Mouse (Mus musculus) CH12.LX (cell line): ENCODE results near the gene Nsun5. TPM values are rescaled to one million over a fixed set of nuclear protein-coding genes. Genes with fewer than 3 reads are reported as not detected.

Experiments
- DNase-seq: peaks from one replicate; pipeline ENCODE4 v3.0.0-alpha.2; 2013; ENCODE audit errors: extremely low read depth
- H3K27ac ChIP-seq: 2 replicates; pipeline ENCODE4 v1.5.1; 2012; ENCODE audit warnings: low read depth, mild to moderate bottlenecking, control low read depth, moderate library complexity; ENCODE audit not compliant: insufficient read depth
- H3K27me3 ChIP-seq: replicated peaks from 2 replicates; pipeline ENCODE3; 2012; ENCODE audit warnings: inconsistent platforms
- H3K36me3 ChIP-seq, 2 experiments: replicated peaks in 1 of 2; 2 replicates each; pipeline versions ENCODE3 to v1.6.1; 2012; ENCODE audit warnings: inconsistent platforms in 1 of 2, low read length in 1 of 2, mild to moderate bottlenecking in 1 of 2, mixed read lengths in 1 of 2, moderate library complexity in 1 of 2; ENCODE audit not compliant: control insufficient read depth in 1 of 2, insufficient read depth in 1 of 2
- H3K4me1 ChIP-seq, 2 experiments: 2 replicates each; pipeline ENCODE4 v1.6.1; 2012; ENCODE audit warnings: inconsistent platforms in 1 of 2, moderate library complexity in 1 of 2; ENCODE audit not compliant: insufficient read depth in 2 of 2, control insufficient read depth in 1 of 2
- H3K4me2 ChIP-seq: 2 replicates; pipeline ENCODE4 v1.6.1; 2012; ENCODE audit warnings: low read depth, mild to moderate bottlenecking, control low read depth; ENCODE audit not compliant: poor library complexity, insufficient read depth, severe bottlenecking
- H3K4me3 ChIP-seq, 3 experiments: fragments of 150-350 bp in 1 of 3; sonication (generic) in 1 of 3; replicated peaks in 1 of 3; 2 replicates each; pipeline versions ENCODE3 to v1.5.1; 2011 to 2012; ENCODE audit warnings: low read depth in 2 of 3, low read length in 2 of 3, mild to moderate bottlenecking in 2 of 3, moderate library complexity in 2 of 3, control low read depth in 1 of 3, improper control_type of control experiment in 1 of 3, inconsistent platforms in 1 of 3, mixed read lengths in 1 of 3; ENCODE audit not compliant: poor library complexity in 1 of 3
- H3K79me2 ChIP-seq: replicated peaks from 2 replicates; pipeline ENCODE4 v1.6.1; 2012; ENCODE audit warnings: mild to moderate bottlenecking, moderate library complexity; ENCODE audit not compliant: control insufficient read depth, poor library complexity, insufficient read depth, severe bottlenecking; ENCODE audit errors: extremely low read depth
- H3K9ac ChIP-seq: 2 replicates; pipeline ENCODE4 v1.6.1; 2012; ENCODE audit warnings: low read depth, mild to moderate bottlenecking, control low read depth, moderate library complexity; ENCODE audit not compliant: insufficient read depth
- H3K9me3 ChIP-seq: replicated peaks from 2 replicates; pipeline ENCODE3; 2012; ENCODE audit warnings: low read length, inconsistent platforms, mixed read lengths
- CHD2 ChIP-seq: IDR thresholded peaks from 2 replicates; pipeline ENCODE4 v1.6.1; 2011; ENCODE audit warnings: low read length, improper control_type of control experiment
- CTCF ChIP-seq, 2 experiments: IDR thresholded peaks in 1 of 2; conservative IDR thresholded peaks in 1 of 2; 2 replicates each; pipeline ENCODE4 v1.5.1; 2011 to 2012; ENCODE audit warnings: low read depth in 2 of 2, low read length in 2 of 2, improper control_type of control experiment in 1 of 2, inconsistent platforms in 1 of 2, mild to moderate bottlenecking in 1 of 2, moderate library complexity in 1 of 2
- E2F4 ChIP-seq: IDR thresholded peaks from 2 replicates; pipeline ENCODE4 v1.6.1; 2011; ENCODE audit warnings: low read depth, low read length, improper control_type of control experiment; ENCODE audit not compliant: insufficient replicate concordance
- ELF1 ChIP-seq: IDR thresholded peaks from 2 replicates; pipeline ENCODE4 v1.6.1; 2014; ENCODE audit warnings: low read depth, mild to moderate bottlenecking, inconsistent platforms, low read length, improper control_type of control experiment
- GABPA ChIP-seq: IDR thresholded peaks from 2 replicates; pipeline ENCODE4 v1.6.1; 2012; ENCODE audit warnings: low read depth, low read length, improper control_type of control experiment, inconsistent platforms; ENCODE audit not compliant: insufficient replicate concordance
- POLR2A ChIP-seq: IDR thresholded peaks from 2 replicates; pipeline ENCODE4 v1.6.1; 2011; ENCODE audit warnings: low read depth, mild to moderate bottlenecking, improper control_type of control experiment, low read length
- POLR2AphosphoS2 ChIP-seq: IDR thresholded peaks from 2 replicates; pipeline ENCODE4 v1.6.1; 2011; ENCODE audit warnings: low read depth, low read length, improper control_type of control experiment
- RAD21 ChIP-seq: IDR thresholded peaks from 2 replicates; pipeline ENCODE4 v1.6.1; 2011; ENCODE audit warnings: low read depth, mild to moderate bottlenecking, low read length, improper control_type of control experiment, moderate library complexity
- RCOR1 ChIP-seq: conservative IDR thresholded peaks from 2 replicates; pipeline ENCODE4 v1.6.1; 2012; ENCODE audit warnings: low read depth, mild to moderate bottlenecking, inconsistent platforms, low read length, improper control_type of control experiment
- SMC3 ChIP-seq: IDR thresholded peaks from 2 replicates; pipeline ENCODE4 v1.6.1; 2011; ENCODE audit warnings: low read depth, low read length, improper control_type of control experiment
- ZC3H11A ChIP-seq: IDR thresholded peaks from 2 replicates; pipeline ENCODE4 v1.6.1; 2012; ENCODE audit warnings: low read depth, mild to moderate bottlenecking, inconsistent platforms, low read length, improper control_type of control experiment
- dilution Hi-C: fragments of 300-500 bp; cut with MboI; formaldehyde crosslinking; loops from 2 replicates; pipeline ENCODE4 v1.14.3; 2020; ENCODE audit warnings: low sequenced_read_pairs; ENCODE audit not compliant: extremely low pct_unique_long_range_greater_than_20kb, extremely low pct_ligation_motif_present
- in situ Hi-C: fragments of 300-500 bp; cut with MboI; formaldehyde crosslinking; loops from 3 replicates; pipeline ENCODE4 v1.14.3; 2019; ENCODE audit warnings: low sequenced_read_pairs, low pct_ligation_motif_present, low pct_unique_long_range_greater_than_20kb, mixed read lengths
- polyA plus RNA-seq: library from polyadenylated mRNA; unstranded; fragments of >175 nt; gene quantifications from 2 replicates; pipeline ENCODE4 v1.2.1, GENCODE M21; 2012; ENCODE audit warnings: low read depth; ENCODE audit not compliant: insufficient read length
- total RNA-seq, 2 experiments: library from RNA; depleted of rRNA; stranded (reverse); fragments of 300-350 nt in 1 of 2; fragments of >200 nt in 1 of 2; gene quantifications; 2 replicates each; pipeline ENCODE4 v1.2.3; 2012 to 2014

The Nsun5 gene
- total and polyA plus RNA-seq, 3 experiments = 27.6 to 36.6 (median 30.9) TPM

- no peak for DNase-seq
- no peaks in the 10 kb centered on the region for H3K79me2 ChIP-seq
- H3K4me2 ChIP-seq = no peak overlapping the region
- H3K4me3 ChIP-seq = no peak overlapping the region
- no peak for TF ChIP-seq CTCF (conservative IDR thresholded peaks at IDR 0.05 in 1 of 2, IDR thresholded peaks at IDR 0.05 in 1 of 2; ENCODE audit: low read depth in 2 of 2, low read length in 2 of 2)
- TF ChIP-seq RCOR1 = no peak
- TF ChIP-seq, all 38 proteins: peak for 0
- no peak overlapping the region for H3K9ac ChIP-seq
- in situ Hi-C loops = no loop called here
- dilution Hi-C loops = no loop called here
- peaks cover 0 to 4% of the 10 kb centered on the region in 2 experiments; a peak in 2 of 4 replicates for H3K4me1 ChIP-seq
- H3K36me3 ChIP-seq = no peaks in the 10 kb centered on the region
- H3K9me3 ChIP-seq = no peaks in the 10 kb centered on the region
- no peak overlapping the region for H3K27ac ChIP-seq
- H3K27me3 ChIP-seq = peaks cover 5% of the 10 kb centered on the region
These were observed 29.6 kb downstream of the Nsun5 start for GRCm38 (mm10) chr5:135399382-135399781.

GRCm38 (mm10) chr5:135400244-135400643 lies 30.5 kb downstream of the Nsun5 start:
- dilution Hi-C loops = no loop called here
- no peaks in the 10 kb centered on the region for H3K36me3 ChIP-seq
- peaks cover 0 to 4% of the 10 kb centered on the region in 2 experiments; a peak in 2 of 4 replicates for H3K4me1 ChIP-seq
- H3K27me3 ChIP-seq = peaks cover 5% of the 10 kb centered on the region
- no peak overlapping the region for H3K9ac ChIP-seq
- H3K4me3 ChIP-seq = no peak overlapping the region
- no peaks in the 10 kb centered on the region for H3K9me3 ChIP-seq
- in situ Hi-C loops = loop anchor here (10.0 kb wide), 2 partner anchors 55 to 215 kb away; no protein-coding TSS in a partner anchor
- TF ChIP-seq CTCF (conservative IDR thresholded peaks at IDR 0.05 in 1 of 2, IDR thresholded peaks at IDR 0.05 in 1 of 2; ENCODE audit: low read depth in 2 of 2, low read length in 2 of 2) (peak; percentile 93 to 96), SMC3 (peak; percentile 88), ZC3H11A (peak; percentile 27), RAD21 (peak; percentile 92), POLR2AphosphoS2 (no peak), POLR2A (no peak), E2F4 (no peak)
- no peak overlapping the region for H3K4me2 ChIP-seq
- DNase-seq = peak; percentile 76
- no peak overlapping the region for H3K27ac ChIP-seq
- no peaks in the 10 kb centered on the region for H3K79me2 ChIP-seq

- H3K9ac ChIP-seq = no peak overlapping the region
- no peak overlapping the region for H3K27ac ChIP-seq
- no peaks in the 10 kb centered on the region for H3K9me3 ChIP-seq
- in situ Hi-C loops = loop anchor here (5.0 to 10.0 kb wide), 3 partner anchors 50 to 210 kb away; no protein-coding TSS in a partner anchor
- TF ChIP-seq GABPA (no peak), CHD2 (no peak), ELF1 (no peak)
- no peak overlapping the region for H3K4me3 ChIP-seq
- no peaks in the 10 kb centered on the region for H3K27me3 ChIP-seq
- peaks cover 0 to 2% of the 10 kb centered on the region in 2 experiments for H3K36me3 ChIP-seq
- no peak for DNase-seq
- dilution Hi-C loops = no loop called here
- H3K79me2 ChIP-seq = no peaks in the 10 kb centered on the region
- H3K4me1 ChIP-seq = no peaks in the 10 kb centered on the region
- H3K4me2 ChIP-seq = no peak overlapping the region
These were observed 34.9 kb downstream of the Nsun5 start for GRCm38 (mm10) chr5:135404623-135405022.
